Mouse (Mus musculus) midbrain, embryonic 11.5 days (tissue): ENCODE results near the gene Wdfy2. TPM values are rescaled to one million over a fixed set of nuclear protein-coding genes. Genes with fewer than 3 reads are reported as not detected.
"Not testable (repeated sequence)": the region's sequence is repeated elsewhere in the genome, so short reads cannot be mapped to it uniquely, and the experiment has no call there.

Experiments used
- ATAC-seq: fragments of 200-750 bp; cut with Nextera tagmentation; 2 replicates; pipeline ENCODE4 v1.8.0; 2017; ENCODE audit warnings: moderate TSS enrichment, moderate library complexity; ENCODE audit not compliant: low FRiP score
- DNase-seq: peaks from one replicate; pipeline ENCODE4 v3.0.0; 2015; ENCODE audit warnings: low spot score; ENCODE audit errors: missing footprints
- H3K27ac ChIP-seq: fragments of 300-500 bp; sonication (generic); 2 replicates; pipeline ENCODE4 v1.5.1; 2014; ENCODE audit warnings: low read depth, low read length
- H3K27me3 ChIP-seq: fragments of 300-500 bp; sonication (generic); 2 replicates; pipeline ENCODE4 v1.6.1; 2014; ENCODE audit warnings: mild to moderate bottlenecking, low read length, moderate library complexity, mixed read lengths; ENCODE audit not compliant: control insufficient read depth, insufficient read depth
- H3K36me3 ChIP-seq: fragments of 300-500 bp; sonication (generic); 2 replicates; pipeline ENCODE4 v1.6.1; 2014; ENCODE audit warnings: mild to moderate bottlenecking, low read length, moderate library complexity, mixed read lengths; ENCODE audit not compliant: control insufficient read depth, insufficient read depth
- H3K4me1 ChIP-seq: fragments of 300-500 bp; sonication (generic); 2 replicates; pipeline ENCODE4 v1.6.1; 2014; ENCODE audit warnings: low read length; ENCODE audit not compliant: control insufficient read depth, insufficient read depth
- H3K4me2 ChIP-seq: fragments of 300-500 bp; sonication (generic); 2 replicates; pipeline ENCODE4 v1.6.1; 2014; ENCODE audit warnings: mild to moderate bottlenecking, moderate library complexity
- H3K4me3 ChIP-seq: fragments of 300-500 bp; sonication (generic); 2 replicates; pipeline ENCODE4 v1.5.1; 2014; ENCODE audit warnings: low read depth, low read length
- H3K9ac ChIP-seq: fragments of 300-500 bp; sonication (generic); 2 replicates; pipeline ENCODE4 v1.6.1; 2014; ENCODE audit warnings: low read length
- H3K9me3 ChIP-seq: fragments of 300-500 bp; sonication (generic); 2 replicates; pipeline ENCODE4 v1.6.1; 2016; ENCODE audit warnings: low read length; ENCODE audit not compliant: control insufficient read depth
- WGBS: fragments of 180-500 bp; shearing (Covaris S2); extraction: QIAGEN DNeasy Blood & Tissue Kit; methylation state at CpG from one replicate; pipeline ENCODE4 v1.1.7; 2014; 5-methylcytosine and 5-hydroxymethylcytosine counted together
- polyA plus RNA-seq: library from polyadenylated mRNA; unstranded; fragments of >200 nt; fragmentation: Nextera tagmentation; extraction: Ambion mirVana; gene quantifications from 2 replicates; pipeline ENCODE4 v1.2.1, GENCODE M21; 2014

Gene Wdfy2
- polyA plus RNA-seq, 1 experiment from 2014 or later: 15.9 TPM

GRCm38 (mm10) chr14:62814567-62814966 is 22.9 kb upstream of the Wdfy2 start:
- no peaks in the 10 kb centered on the region for H3K27me3 ChIP-seq
- no peak for ATAC-seq
- no peak overlapping the region for H3K4me2 ChIP-seq
- no peaks in the 10 kb centered on the region for H3K9me3 ChIP-seq
- H3K9ac ChIP-seq: no peak overlapping the region
- DNase-seq: no peak
- WGBS: 69% methylated on average over 6 of the region's 6 CpGs
- H3K36me3 ChIP-seq: no peaks in the 10 kb centered on the region
- H3K27ac ChIP-seq: no peak overlapping the region
- no peak overlapping the region for H3K4me3 ChIP-seq
- no peaks in the 10 kb centered on the region for H3K4me1 ChIP-seq

DNA sequence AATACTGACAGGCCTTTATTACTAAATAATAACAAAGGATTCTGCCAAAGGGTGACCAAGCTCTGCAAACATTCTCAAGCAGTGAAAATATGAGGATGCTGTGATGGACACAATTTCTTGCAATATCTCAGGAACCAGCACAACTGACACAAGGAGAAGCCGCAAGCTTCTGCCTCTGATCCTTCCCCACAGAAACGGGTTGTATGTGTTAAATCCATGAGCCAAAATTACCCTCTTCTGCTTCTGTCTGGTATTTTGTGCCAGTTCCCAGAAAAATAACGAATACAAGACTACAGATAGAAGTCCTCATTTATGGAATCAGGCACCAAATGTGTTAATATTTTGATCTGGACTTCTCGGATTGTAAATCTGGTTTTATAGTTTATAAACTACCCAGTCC is 20.7 kb upstream of the Wdfy2 start:
- H3K36me3 ChIP-seq: no peaks in the 10 kb centered on the region
- no peaks in the 10 kb centered on the region for H3K4me1 ChIP-seq
- no peak overlapping the region for H3K27ac ChIP-seq
- 85% methylated on average over 4 of the region's 4 CpGs for WGBS
- ATAC-seq: no peak
- H3K27me3 ChIP-seq: no peaks in the 10 kb centered on the region
- no peak overlapping the region for H3K9ac ChIP-seq
- DNase-seq: no peak
- H3K4me2 ChIP-seq: no peak overlapping the region
- H3K9me3 ChIP-seq: no peaks in the 10 kb centered on the region
- no peak overlapping the region for H3K4me3 ChIP-seq

DNA sequence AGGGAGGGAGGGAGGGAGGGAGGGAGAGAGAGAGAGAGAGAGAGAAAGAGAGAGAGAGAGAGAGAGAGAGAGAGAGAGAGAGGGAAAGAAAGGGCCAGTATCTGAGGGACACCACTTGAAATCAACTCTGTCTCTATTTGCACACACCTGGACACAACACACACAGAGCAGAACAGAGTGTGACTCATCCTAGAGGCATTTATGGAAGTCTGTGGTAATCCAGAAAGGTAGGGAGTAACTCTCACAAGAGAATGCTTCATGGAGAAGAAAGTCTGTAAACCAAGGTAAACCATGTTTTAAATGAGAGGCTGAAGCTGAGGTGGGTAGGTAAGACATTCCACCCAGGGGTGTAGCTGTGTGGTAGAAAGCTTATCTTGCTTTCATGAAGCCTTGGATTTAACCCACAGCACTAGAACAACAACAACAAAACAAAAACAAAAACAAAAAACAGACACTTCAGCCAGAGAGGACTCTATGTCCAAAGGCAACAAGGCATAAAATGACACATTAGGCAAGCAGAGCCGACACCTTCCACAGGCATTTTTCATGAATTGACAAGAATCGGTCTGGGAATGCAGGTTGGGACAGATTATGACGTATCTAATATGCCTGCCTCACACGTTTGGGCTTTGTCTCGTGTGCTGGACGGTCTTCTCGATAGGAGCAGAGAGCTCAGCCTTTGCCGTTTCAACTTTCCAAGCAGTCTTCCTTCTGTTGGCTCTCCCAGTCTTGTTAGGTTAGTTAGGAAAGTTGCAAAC is 11.7 kb upstream of the Wdfy2 start:
- Histone ChIP-seq H3K27ac (no peak overlapping the region), H3K9me3 (no peaks in the 10 kb centered on the region), H3K4me2 (no peak overlapping the region), H3K27me3 (no peaks in the 10 kb centered on the region), H3K36me3 (no peaks in the 10 kb centered on the region), H3K9ac (no peak overlapping the region), H3K4me1 (peaks cover 2% of the 10 kb centered on the region; the same call in 1 of the 2 replicates), H3K4me3 (no peak overlapping the region)
- ATAC-seq (no peak), DNase-seq (peak; percentile 60)
- 83% methylated on average over 8 of the region's 8 CpGs for WGBS

GRCm38 (mm10) chr14:62829291-62829690 is 8.2 kb upstream of the Wdfy2 start:
- H3K4me3 ChIP-seq: no peak overlapping the region
- H3K27ac ChIP-seq: no peak overlapping the region
- WGBS: 58% methylated on average over 6 of the region's 6 CpGs
- no peaks in the 10 kb centered on the region for H3K27me3 ChIP-seq
- ATAC-seq (no peak), DNase-seq (no peak)
- no peak overlapping the region for H3K4me2 ChIP-seq
- no peaks in the 10 kb centered on the region for H3K9me3 ChIP-seq
- H3K36me3 ChIP-seq: no peaks in the 10 kb centered on the region
- H3K9ac ChIP-seq: no peak overlapping the region
- peaks cover 2% of the 10 kb centered on the region; the same call in 1 of the 2 replicates for H3K4me1 ChIP-seq

GRCm38 (mm10) chr14:62831691-62832275 is 5.7 kb upstream of the Wdfy2 start:
- Histone ChIP-seq H3K9me3 (no peaks in the 10 kb centered on the region), H3K9ac (no peak overlapping the region), H3K36me3 (no peaks in the 10 kb centered on the region), H3K4me1 (peaks cover 2% of the 10 kb centered on the region; the same call in 1 of the 2 replicates), H3K27ac (no peak overlapping the region), H3K4me2 (no peak overlapping the region), H3K4me3 (no peak overlapping the region), H3K27me3 (no peaks in the 10 kb centered on the region)
- DNase-seq: no peak
- 91% methylated on average over 3 of the region's 3 CpGs for WGBS
- ATAC-seq: no peak

DNA sequence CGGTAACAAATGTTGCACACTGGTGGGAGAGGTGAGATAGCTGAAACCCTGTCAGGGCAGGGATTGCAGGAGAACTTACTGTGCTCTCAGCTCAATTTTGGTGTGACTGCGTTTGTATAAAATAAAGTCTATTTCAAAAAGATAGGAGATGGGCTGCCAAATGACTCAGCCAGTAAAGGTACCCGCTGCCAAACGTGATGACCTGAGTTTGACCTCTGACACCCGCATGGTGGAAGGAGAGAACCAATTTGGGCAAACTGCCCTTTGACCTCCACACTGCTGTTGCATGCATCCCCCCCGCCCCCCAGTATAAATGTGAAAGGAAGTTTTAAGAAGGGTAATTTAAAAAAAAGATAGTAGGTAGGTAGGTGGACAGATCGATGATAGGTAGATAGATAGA is 4.4 kb upstream of the Wdfy2 start:
- H3K4me1 ChIP-seq: peaks cover 2% of the 10 kb centered on the region; the same call in 1 of the 2 replicates
- ATAC-seq: no peak
- DNase-seq: no peak
- H3K27ac ChIP-seq: no peak overlapping the region
- H3K4me3 ChIP-seq: no peak overlapping the region
- no peaks in the 10 kb centered on the region for H3K27me3 ChIP-seq
- H3K4me2 ChIP-seq: no peak overlapping the region
- no peak overlapping the region for H3K9ac ChIP-seq
- no peaks in the 10 kb centered on the region for H3K9me3 ChIP-seq
- H3K36me3 ChIP-seq: no peaks in the 10 kb centered on the region
- WGBS: 83% methylated on average over 7 of the region's 7 CpGs

DNA sequence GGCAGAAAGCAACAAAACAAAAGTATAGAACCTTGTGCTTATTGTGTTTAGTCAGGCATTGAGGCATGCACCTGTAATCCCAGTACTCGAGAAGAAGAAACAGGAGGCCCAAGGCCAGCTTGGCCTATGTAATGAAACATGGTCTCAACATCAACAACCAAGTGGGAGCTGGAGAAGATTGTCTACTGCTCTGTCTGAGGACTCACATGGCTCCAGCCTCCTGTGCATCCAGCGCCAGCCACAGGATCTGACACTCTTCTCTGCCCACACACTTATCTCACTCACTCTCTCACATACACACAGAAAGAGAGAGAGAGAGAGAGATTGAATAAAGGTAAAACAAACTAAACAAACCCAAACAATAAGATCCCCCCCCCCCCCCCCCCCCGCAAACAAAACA is 3.9 kb upstream of the Wdfy2 start:
- Histone ChIP-seq H3K36me3 (no peaks in the 10 kb centered on the region), H3K27me3 (no peaks in the 10 kb centered on the region), H3K27ac (no peak overlapping the region), H3K9me3 (no peaks in the 10 kb centered on the region), H3K4me1 (peaks cover 4% of the 10 kb centered on the region; the same call in 1 of the 2 replicates), H3K9ac (no peak overlapping the region), H3K4me2 (no peak overlapping the region), H3K4me3 (no peak overlapping the region)
- ATAC-seq: no peak
- no peak for DNase-seq
- WGBS: 68% methylated on average over 3 of the region's 3 CpGs

DNA sequence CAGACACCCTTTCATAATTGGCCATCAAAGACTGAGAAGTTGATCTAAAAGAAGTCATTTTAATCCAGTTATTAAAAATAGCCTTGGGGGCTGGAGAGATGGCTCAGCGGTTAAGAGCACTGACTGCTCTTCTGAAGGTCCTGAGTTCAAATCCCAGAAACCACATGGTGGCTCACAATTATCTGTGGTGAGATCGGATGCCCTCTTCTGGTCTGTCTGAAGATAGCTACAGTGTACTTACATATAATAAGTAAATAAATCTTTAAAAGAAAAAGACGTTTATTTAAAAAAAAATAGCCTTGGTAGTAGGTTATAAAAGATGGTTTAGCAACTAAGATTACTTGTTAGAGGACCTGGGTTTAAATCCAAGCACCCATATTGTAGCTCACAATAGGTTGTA is 1.7 kb upstream of the Wdfy2 start:
- H3K27me3 ChIP-seq, H3K4me1 ChIP-seq, H3K27ac ChIP-seq, H3K9ac ChIP-seq, ATAC-seq, DNase-seq, H3K9me3 ChIP-seq, H3K36me3 ChIP-seq, H3K4me3 ChIP-seq, H3K4me2 ChIP-seq: not testable (repeated sequence)
- WGBS: 83% methylated on average over 3 of the region's 3 CpGs

DNA sequence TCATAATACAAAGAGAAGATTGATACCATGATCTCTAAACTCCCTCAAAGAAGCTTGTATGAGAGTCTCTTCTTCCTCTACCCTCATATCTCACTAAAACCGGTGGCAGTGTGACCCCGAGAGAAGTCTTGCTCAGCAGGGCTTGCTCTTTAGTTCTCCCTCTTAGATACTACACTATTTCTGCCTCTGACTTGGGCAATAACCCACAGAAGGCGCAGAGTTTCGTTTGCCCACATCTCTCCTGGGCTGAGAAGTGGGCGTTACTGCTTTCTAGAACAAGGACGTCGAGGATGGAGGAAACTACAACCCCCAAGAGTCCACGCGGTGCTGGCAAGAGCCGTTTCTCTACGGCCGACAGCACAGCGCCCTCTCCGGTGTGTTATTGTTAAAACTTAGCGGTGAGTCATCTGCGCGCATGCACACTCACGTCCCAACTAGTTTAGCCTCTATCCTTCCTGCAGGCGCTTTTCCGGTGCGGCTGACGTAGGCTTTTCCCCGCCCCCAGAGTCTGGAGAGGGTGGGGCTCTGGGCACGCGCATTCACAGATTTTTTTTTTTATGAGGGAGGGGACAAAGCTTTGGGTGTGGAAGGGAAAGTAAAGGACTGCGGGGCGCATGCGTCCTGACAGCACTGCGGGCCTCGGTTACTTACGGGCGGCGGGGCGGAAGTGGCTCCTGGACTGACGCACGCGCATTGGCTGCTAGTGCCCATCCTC is 395 bp upstream of the Wdfy2 start:
- WGBS: 1% methylated on average over 37 of the region's 37 CpGs
- no peaks in the 10 kb centered on the region for H3K27me3 ChIP-seq
- H3K36me3 ChIP-seq: no peaks in the 10 kb centered on the region
- peak overlapping the region; percentile 51 for H3K9ac ChIP-seq
- peak; percentile 97 for ATAC-seq
- peak; percentile 100 for DNase-seq
- no peaks in the 10 kb centered on the region for H3K9me3 ChIP-seq
- peak overlapping the region; percentile 63 for H3K4me3 ChIP-seq
- peaks cover 5% of the 10 kb centered on the region; the same call in 1 of the 2 replicates for H3K4me1 ChIP-seq
- no peak overlapping the region for H3K27ac ChIP-seq
- peak overlapping the region; percentile 45 for H3K4me2 ChIP-seq
